Mouse (Mus musculus) E14TG2a.4 (cell line): ENCODE data around the gene Cmtm3.
A peak's percentile ranks its signal among the peaks of the same experiment; 100 is the strongest.

Source experiments
- H3K27me3 ChIP-seq: 2 replicates; pipeline ENCODE4 v1.6.1; 2014; ENCODE audit warnings: low read length, control low read depth; ENCODE audit not compliant: insufficient read depth
- H3K36me3 ChIP-seq: 2 replicates; pipeline ENCODE4 v1.6.1; 2014; ENCODE audit warnings: low read length, control low read depth; ENCODE audit not compliant: insufficient read depth
- H3K4me1 ChIP-seq: replicated peaks from 2 replicates; pipeline ENCODE4 v1.6.1; 2014; ENCODE audit warnings: low read depth, low read length, control low read depth
- H3K4me3 ChIP-seq: replicated peaks from 2 replicates; pipeline ENCODE4 v1.5.1; 2014; ENCODE audit warnings: mild to moderate bottlenecking, low read length
- H3K9me3 ChIP-seq: 2 replicates; pipeline ENCODE4 v1.6.1; 2014; ENCODE audit warnings: low read length, control low read depth
- CTCF ChIP-seq: conservative IDR thresholded peaks from 2 replicates; pipeline ENCODE4 v1.5.1; 2014; ENCODE audit warnings: low read length
- NANOG ChIP-seq: IDR thresholded peaks from 2 replicates; pipeline ENCODE4 v1.6.1; 2014; ENCODE audit warnings: borderline replicate concordance, low read length, mixed read lengths
- POU5F1 ChIP-seq: IDR thresholded peaks from 2 replicates; pipeline ENCODE4 v1.6.1; 2014; ENCODE audit warnings: low read length, borderline replicate concordance

Cmtm3 gene

DNA sequence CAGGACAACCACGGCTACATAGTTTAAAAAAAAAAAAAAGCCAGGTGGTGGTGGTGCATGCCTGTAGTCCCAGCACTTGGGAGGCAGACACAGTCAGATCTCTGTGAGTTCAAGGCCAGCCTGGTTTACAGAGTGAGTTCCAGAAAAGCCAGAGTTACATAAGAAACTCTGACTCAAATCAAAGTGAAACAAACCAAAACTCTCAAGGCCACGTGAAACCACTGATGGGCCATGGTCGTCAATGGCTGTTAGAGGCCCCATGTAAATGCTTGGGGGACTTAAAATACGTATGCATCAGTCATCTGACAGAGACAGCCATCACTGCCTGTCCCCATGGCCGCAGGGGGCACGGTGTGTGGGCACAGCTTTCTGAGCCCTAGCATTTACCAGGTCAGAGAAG lies 31.9 kb downstream of the Cmtm3 start:
- Histone ChIP-seq H3K4me3 (no peak overlapping the region), H3K27me3 (no peaks in the 10 kb centered on the region)
- no peak for TF ChIP-seq CTCF
- no peak for TF ChIP-seq POU5F1
- TF ChIP-seq NANOG, result no peak

DNA sequence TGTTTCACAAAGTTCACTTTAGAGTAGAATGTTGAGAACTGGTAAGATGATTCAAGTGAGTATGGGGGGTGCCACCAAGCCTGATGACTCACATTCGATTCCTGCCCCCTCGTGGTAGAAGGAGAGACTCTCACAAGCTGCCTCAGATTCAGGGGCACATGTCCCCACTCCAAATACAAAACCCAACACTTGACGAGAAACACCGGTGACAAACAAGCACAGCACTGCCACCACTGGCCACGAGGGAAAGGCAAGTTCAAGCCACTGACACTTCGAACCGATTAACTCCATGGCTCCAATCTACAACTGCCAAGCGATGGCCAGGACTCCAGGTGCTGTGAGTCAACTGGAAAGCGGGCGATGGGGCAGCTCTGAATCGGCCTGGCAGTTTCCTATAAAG lies 34.6 kb downstream of the Cmtm3 start:
- TF ChIP-seq NANOG, result no peak
- TF ChIP-seq CTCF, result peak; percentile 32
- no peak for TF ChIP-seq POU5F1

More for the DNA sequence above, 31.9 kb downstream of the Cmtm3 start:
- Histone ChIP-seq H3K9me3 (peaks cover 20% of the 10 kb centered on the region), H3K36me3 (peaks cover 5% of the 10 kb centered on the region), H3K4me1 (peaks cover 37% of the 10 kb centered on the region)

DNA sequence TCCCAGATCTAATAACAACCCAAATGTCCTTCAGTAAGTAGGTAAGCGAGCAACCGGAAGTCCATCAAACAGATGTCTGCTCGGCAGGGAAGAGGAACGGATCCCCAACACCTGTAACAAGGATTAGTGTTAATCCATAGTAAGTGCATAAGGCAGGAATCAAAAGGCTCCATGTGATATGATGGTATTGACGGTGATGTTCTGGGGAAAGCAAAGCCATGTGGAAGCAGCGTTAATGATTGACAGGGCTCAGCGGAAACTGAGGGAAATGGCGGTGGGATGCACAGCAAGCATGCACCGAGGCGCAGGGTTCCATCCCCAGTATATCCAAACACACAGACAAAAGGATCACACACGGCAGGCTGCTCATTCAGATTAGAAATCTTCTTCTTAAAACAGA lies 35.1 kb downstream of the Cmtm3 start:
- Histone ChIP-seq H3K4me1 (peaks cover 58% of the 10 kb centered on the region), H3K9me3 (no peaks in the 10 kb centered on the region), H3K27me3 (no peaks in the 10 kb centered on the region), H3K4me3 (peak overlapping the region; percentile 45), H3K36me3 (no peaks in the 10 kb centered on the region)
- no peak for TF ChIP-seq CTCF
- no peak for TF ChIP-seq POU5F1
- TF ChIP-seq NANOG, result no peak

More for the DNA sequence above, 34.6 kb downstream of the Cmtm3 start:
- Histone ChIP-seq H3K27me3 (no peaks in the 10 kb centered on the region), H3K4me1 (peaks cover 54% of the 10 kb centered on the region), H3K4me3 (peak overlapping the region; percentile 45), H3K9me3 (no peaks in the 10 kb centered on the region), H3K36me3 (no peaks in the 10 kb centered on the region)

DNA sequence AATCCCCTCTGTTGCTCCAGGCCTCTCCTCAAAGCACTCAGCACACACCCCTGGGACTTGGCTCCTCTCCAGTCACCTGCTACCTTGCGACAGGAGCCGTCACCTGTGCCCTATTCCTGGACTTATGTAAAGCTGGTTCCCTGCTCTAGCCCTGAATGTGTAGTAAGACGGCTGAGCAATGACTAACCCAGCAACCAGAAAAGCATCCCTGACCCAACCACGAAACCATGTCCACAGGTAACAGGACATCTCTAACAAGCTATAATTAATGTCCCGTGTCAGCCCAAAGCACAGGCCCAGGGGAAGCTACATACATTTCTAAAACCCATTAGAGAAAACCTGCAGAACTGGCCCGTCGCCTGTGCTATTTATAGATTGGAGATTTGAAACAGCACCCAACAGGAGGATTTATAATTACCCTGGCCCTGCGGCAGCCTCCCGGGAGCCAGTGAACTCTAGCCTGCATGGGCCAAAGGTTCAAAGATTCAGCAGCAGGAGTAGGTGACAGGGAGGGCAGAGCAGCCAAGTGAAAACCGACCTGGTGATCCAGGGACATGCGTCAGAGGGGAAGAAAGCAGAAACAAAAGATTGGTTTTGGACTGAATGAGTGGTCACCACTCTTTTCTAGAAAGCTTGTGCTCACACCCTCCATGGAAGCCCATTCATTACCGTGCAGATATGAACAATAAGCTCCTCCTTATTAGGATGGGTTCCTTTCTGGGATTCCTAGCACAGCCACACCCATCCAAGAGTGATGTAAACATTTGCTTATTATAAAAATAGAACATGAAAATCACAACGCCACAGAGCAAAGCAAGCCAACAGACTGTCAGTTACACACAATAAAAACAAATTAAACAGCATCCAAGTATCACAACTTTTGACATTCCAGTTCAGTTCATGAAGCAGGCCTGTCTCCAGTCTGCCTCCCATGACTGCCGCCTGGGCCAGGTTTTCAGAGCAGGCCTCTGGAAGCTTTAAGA lies 35.9 kb downstream of the Cmtm3 start:
- TF ChIP-seq CTCF (no peak), POU5F1 (no peak), NANOG (no peak)
- Histone ChIP-seq H3K27me3 (no peaks in the 10 kb centered on the region), H3K9me3 (no peaks in the 10 kb centered on the region), H3K36me3 (no peaks in the 10 kb centered on the region), H3K4me1 (peaks cover 64% of the 10 kb centered on the region), H3K4me3 (no peak overlapping the region)

DNA sequence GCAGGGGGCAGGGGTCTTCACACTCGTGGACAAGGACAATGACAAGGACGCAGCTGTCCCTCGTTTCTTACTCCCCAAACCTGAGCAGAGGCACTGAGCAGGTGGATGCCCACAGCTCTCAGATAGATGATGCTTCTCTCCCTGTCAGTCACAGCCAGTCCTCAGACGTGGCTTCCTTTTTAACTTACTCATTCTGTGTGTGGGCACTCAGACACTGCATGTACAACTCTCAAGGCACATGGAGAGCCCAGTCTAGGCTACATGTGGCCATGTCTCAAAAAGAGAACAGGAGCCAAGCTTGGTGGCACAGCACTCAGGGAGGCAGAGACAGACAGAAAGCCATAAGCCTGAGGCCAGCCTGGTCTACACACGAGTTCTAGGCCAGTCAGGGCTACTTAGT lies 36.7 kb downstream of the Cmtm3 start:
- no peak overlapping the region for H3K4me3 ChIP-seq
- no peaks in the 10 kb centered on the region for H3K27me3 ChIP-seq
- H3K4me1 ChIP-seq, result peaks cover 72% of the 10 kb centered on the region
- H3K36me3 ChIP-seq, result peaks cover 1% of the 10 kb centered on the region; the same call in 1 of the 2 replicates
- no peaks in the 10 kb centered on the region for H3K9me3 ChIP-seq
- no peak for TF ChIP-seq CTCF
- no peak for TF ChIP-seq POU5F1
- TF ChIP-seq NANOG, result no peak

DNA sequence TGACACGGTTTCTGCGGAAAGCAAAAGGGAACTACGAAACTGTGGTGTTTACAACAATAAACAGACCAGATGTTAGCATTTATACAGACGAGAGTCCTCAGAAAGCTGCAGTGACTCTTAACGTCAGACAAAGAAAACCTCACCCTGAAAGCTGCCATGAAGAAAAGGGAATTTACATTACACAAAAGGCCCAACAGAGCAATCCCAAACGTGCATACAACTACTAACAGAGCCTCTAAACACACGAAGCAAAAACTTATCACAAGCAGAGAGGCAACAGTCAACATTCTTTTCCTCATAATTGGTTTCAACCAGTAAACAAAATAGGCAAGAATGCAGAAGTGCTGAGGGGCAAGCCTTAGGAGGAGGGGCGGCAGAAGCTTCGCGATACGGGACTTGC lies 37.5 kb downstream of the Cmtm3 start:
- Histone ChIP-seq H3K36me3 (peaks cover 5% of the 10 kb centered on the region; the same call in 1 of the 2 replicates), H3K4me3 (no peak overlapping the region), H3K4me1 (peaks cover 72% of the 10 kb centered on the region), H3K9me3 (no peaks in the 10 kb centered on the region), H3K27me3 (no peaks in the 10 kb centered on the region)
- TF ChIP-seq CTCF, result no peak
- TF ChIP-seq POU5F1, result no peak
- peak; percentile 69; the same call in 1 of the 2 replicates for TF ChIP-seq NANOG

DNA sequence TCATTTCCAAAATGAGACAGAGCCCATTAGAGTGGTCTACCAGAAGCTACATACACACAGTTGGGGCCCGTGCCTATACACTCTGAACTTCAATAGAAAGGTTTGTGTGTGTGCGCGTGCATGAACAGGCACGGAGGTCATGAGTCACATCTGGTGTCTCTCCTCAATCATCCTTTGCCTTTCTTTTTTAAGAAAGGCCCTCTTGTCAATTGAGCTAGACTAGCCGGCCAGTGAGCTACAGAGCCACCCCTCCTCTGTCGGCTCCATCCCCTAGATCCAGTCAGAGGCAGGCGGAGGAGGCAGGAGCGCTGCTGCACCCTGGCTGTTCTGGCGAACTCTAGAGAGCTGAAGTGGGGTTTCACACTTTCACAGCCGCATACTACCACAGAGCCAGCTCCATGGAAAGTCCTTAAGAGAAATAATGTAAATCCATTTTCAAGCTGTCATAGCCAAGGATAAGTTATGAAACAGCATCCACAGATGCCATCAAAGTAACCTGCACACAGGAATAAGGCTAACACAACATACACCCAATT lies 40.2 kb downstream of the Cmtm3 start:
- H3K27me3 ChIP-seq, result no peaks in the 10 kb centered on the region
- no peak overlapping the region for H3K4me3 ChIP-seq
- H3K9me3 ChIP-seq, result no peaks in the 10 kb centered on the region
- peaks cover 80% of the 10 kb centered on the region for H3K4me1 ChIP-seq
- H3K36me3 ChIP-seq, result peaks cover 5% of the 10 kb centered on the region; the same call in 1 of the 2 replicates
- TF ChIP-seq CTCF (no peak), POU5F1 (no peak), NANOG (no peak)

DNA sequence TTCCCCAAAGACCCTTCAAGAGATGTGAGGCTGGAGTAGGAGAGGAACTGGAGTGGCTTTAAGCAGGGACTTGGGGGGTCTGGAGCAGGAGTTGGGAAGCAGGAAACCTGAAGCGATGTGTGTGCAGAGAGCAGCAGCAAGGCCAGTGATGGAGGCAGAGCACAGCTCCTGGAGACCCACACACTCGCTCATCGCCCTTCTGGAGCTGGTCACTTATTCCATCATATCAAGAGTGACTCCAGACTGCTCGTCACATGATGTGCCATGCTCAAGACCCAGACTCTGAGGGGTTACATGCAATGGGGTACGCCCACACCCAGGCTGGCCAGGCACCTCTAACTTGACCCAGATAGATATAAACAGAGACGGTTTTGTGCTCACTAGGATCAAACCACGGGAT lies 41.1 kb downstream of the Cmtm3 start:
- Histone ChIP-seq H3K4me3 (no peak overlapping the region), H3K36me3 (peaks cover 5% of the 10 kb centered on the region; the same call in 1 of the 2 replicates), H3K27me3 (no peaks in the 10 kb centered on the region), H3K9me3 (no peaks in the 10 kb centered on the region), H3K4me1 (peaks cover 72% of the 10 kb centered on the region)
- TF ChIP-seq CTCF (no peak), POU5F1 (no peak), NANOG (no peak)
